In the genomic region with DNA sequence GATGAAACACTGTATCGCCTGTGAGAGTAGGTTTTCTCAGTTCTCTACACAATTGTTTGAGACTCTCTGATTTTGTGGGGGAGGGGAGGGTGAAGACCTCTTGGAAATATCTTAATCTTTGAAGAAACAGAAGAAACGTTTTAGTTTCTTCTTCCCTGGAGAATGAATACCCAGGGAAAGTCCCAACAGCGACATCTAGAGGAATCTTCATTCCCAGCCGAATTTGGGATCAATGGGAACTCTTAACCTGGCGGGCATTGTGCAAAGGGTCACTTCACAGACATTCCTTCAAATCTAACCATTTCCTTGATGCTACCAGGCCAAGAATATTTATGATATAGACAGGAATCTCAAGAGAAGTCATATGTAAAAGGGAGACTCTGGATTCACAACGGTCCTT, we compare ENCODE assay signal across 8 mouse cellular contexts. TPM values are rescaled to one million over a fixed set of nuclear protein-coding genes. Genes with fewer than 3 reads are reported as not detected.
DNase-seq lines count a peak whose midpoint lies in the region; ATAC-seq and TF ChIP-seq lines count a peak whose summit lies in the region.

No protein-coding gene starts in this region.

- peak; percentile 76 for TF ChIP-seq CTCF in intestine, postnatal 0 days (IDR thresholded peaks at IDR 0.05; ENCODE audit: low read depth)
- TF ChIP-seq CTCF in CH12.LX (conservative IDR thresholded peaks at IDR 0.05 in 1 of 2, IDR thresholded peaks at IDR 0.05 in 1 of 2; ENCODE audit: low read depth in 2 of 2, low read length in 2 of 2) = peak; percentile 21 to 66; a peak in 3 of 4 replicates

- intact Hi-C loops in heart, postnatal 14 days (cut with DNase I) = loop anchor here (2.0 to 5.0 kb wide), 3 partner anchors 157 to 425 kb away; no protein-coding TSS in a partner anchor
- intact Hi-C loops in gastrocnemius, postnatal 14 days (cut with DNase I; ENCODE audit: low total_unique reads) = loop anchor here (5.0 kb wide), 2 partner anchors 157 to 427 kb away; no protein-coding TSS in a partner anchor

- 23% methylated on average over 6 of the region's 6 CpGs for WGBS in intestine, postnatal 0 days
- WGBS in intestine, embryonic 15.5 days = 22% methylated on average over 6 of the region's 6 CpGs

- in situ Hi-C loops in CH12.LX (cut with MboI; ENCODE audit: low pct_ligation_motif_present, low pct_unique_long_range_greater_than_20kb, low sequenced_read_pairs) = loop anchor here (5.0 kb wide), 3 partner anchors 92 to 217 kb away; no protein-coding TSS in a partner anchor

- no peaks in the 10 kb centered on the region for H3K36me3 ChIP-seq in intestine, postnatal 0 days (ENCODE audit: control insufficient read depth, insufficient read depth)
- no peaks in the 10 kb centered on the region for H3K36me3 ChIP-seq in intestine, embryonic 15.5 days
- H3K36me3 ChIP-seq in CH12.LX (replicated peaks in 1 of 2; ENCODE audit: control insufficient read depth in 1 of 2, insufficient read depth in 1 of 2, low read length in 1 of 2) = peaks cover 32 to 61% of the 10 kb centered on the region in 2 experiments

- DNase-seq in CH12.LX (ENCODE audit: extremely low read depth) (no peak), ZHBTc4 (ENCODE audit: low read depth, low spot score) (peak; percentile 48)
- peak; percentile 6 to 32 for DNase-seq in heart, postnatal 14 days
- DNase-seq in mesoderm, embryonic 11.5 days (ENCODE audit: low read depth, low spot score) = peak; percentile 58
- no peak for DNase-seq in urinary bladder, postnatal 10 days (ENCODE audit: low spot score)
- no peak for DNase-seq in gastrocnemius, postnatal 14 days

- H3K4me1 ChIP-seq in intestine, postnatal 0 days (replicated peaks; ENCODE audit: control insufficient read depth, insufficient read depth, low read length) = no peaks in the 10 kb centered on the region
- H3K4me1 ChIP-seq in intestine, embryonic 15.5 days (replicated peaks) = no peaks in the 10 kb centered on the region
- peaks cover 50 to 82% of the 10 kb centered on the region in 2 experiments for H3K4me1 ChIP-seq in CH12.LX (ENCODE audit: control insufficient read depth in 1 of 2, insufficient read depth in 2 of 2)

- peak; percentile 39; the same call in 1 of the 2 replicates for TF ChIP-seq EP300 in CH12.LX (IDR thresholded peaks at IDR 0.05; ENCODE audit: low read length)

- H3K4me3 ChIP-seq in intestine, postnatal 0 days (ENCODE audit: low read depth, low read length) = no peak overlapping the region
- no peak overlapping the region for H3K4me3 ChIP-seq in intestine, embryonic 15.5 days (replicated peaks)
- H3K4me3 ChIP-seq in CH12.LX (replicated peaks in 1 of 3; ENCODE audit: low read depth in 2 of 3, low read length in 2 of 3, poor library complexity in 1 of 3) = no peak overlapping the region

- TF ChIP-seq RAD21 in CH12.LX (IDR thresholded peaks at IDR 0.05; ENCODE audit: low read depth, low read length) = peak; percentile 42

- no peak overlapping the region for H3K4me2 ChIP-seq in intestine, postnatal 0 days (replicated peaks; ENCODE audit: low read depth)
- no peak overlapping the region for H3K4me2 ChIP-seq in intestine, embryonic 15.5 days (replicated peaks)
- no peak overlapping the region for H3K4me2 ChIP-seq in CH12.LX (ENCODE audit: insufficient read depth, low read depth, poor library complexity, severe bottlenecking)

- dilution Hi-C loops in CH12.LX (cut with MboI; ENCODE audit: extremely low pct_ligation_motif_present, extremely low pct_unique_long_range_greater_than_20kb, low sequenced_read_pairs) = no loop called here

- no peaks in the 10 kb centered on the region for H3K27me3 ChIP-seq in intestine, postnatal 0 days (replicated peaks; ENCODE audit: control insufficient read depth, insufficient read depth, low read length)
- H3K27me3 ChIP-seq in intestine, embryonic 15.5 days (replicated peaks) = no peaks in the 10 kb centered on the region
- H3K27me3 ChIP-seq in CH12.LX (replicated peaks) = no peaks in the 10 kb centered on the region

- no peaks in the 10 kb centered on the region for H3K9me3 ChIP-seq in intestine, postnatal 0 days (ENCODE audit: control insufficient read depth)
- no peaks in the 10 kb centered on the region for H3K9me3 ChIP-seq in intestine, embryonic 15.5 days
- no peaks in the 10 kb centered on the region for H3K9me3 ChIP-seq in CH12.LX (replicated peaks; ENCODE audit: low read length)

- no peak for TF ChIP-seq POLR2A in CH12.LX (IDR thresholded peaks at IDR 0.05; ENCODE audit: low read depth, low read length)

- no peak for ATAC-seq in intestine, postnatal 0 days
- ATAC-seq in intestine, embryonic 15.5 days = no peak

- H3K79me2 ChIP-seq in CH12.LX (replicated peaks; ENCODE audit: control insufficient read depth, extremely low read depth, insufficient read depth, poor library complexity, severe bottlenecking) = peaks cover 31% of the 10 kb centered on the region

- H3K27ac ChIP-seq in intestine, postnatal 0 days (ENCODE audit: low read depth, low read length) = no peak overlapping the region
- H3K27ac ChIP-seq in intestine, embryonic 15.5 days = no peak overlapping the region
- H3K27ac ChIP-seq in CH12.LX (ENCODE audit: insufficient read depth, low read depth) = peak overlapping the region; percentile 100; the same call in 1 of the 2 replicates

- H3K9ac ChIP-seq in intestine, postnatal 0 days (ENCODE audit: low read depth, low read length) = no peak overlapping the region
- no peak overlapping the region for H3K9ac ChIP-seq in intestine, embryonic 15.5 days
- peak overlapping the region; percentile 35; the same call in 1 of the 2 replicates for H3K9ac ChIP-seq in CH12.LX (ENCODE audit: insufficient read depth, low read depth)

TF ChIP-seq in CH12.LX, 34 proteins besides CTCF, POLR2A, EP300 and RAD21 (continues in another document):
- TF ChIP-seq GABPA (IDR thresholded peaks at IDR 0.05; ENCODE audit: insufficient replicate concordance, low read depth, low read length) (no peak), JUN (IDR thresholded peaks at IDR 0.05; ENCODE audit: insufficient read depth, low read depth, low read length) (no peak), MAZ (IDR thresholded peaks at IDR 0.05; ENCODE audit: low read depth, low read length) (0 out of 2 replicates have a peak, but pooled peaks have one; percentile 54), TBP (conservative IDR thresholded peaks at IDR 0.05; ENCODE audit: low read depth, low read length) (no peak), PAX5 (IDR thresholded peaks at IDR 0.05; ENCODE audit: low read length) (no peak), USF2 (conservative IDR thresholded peaks at IDR 0.05; ENCODE audit: low read depth, low read length) (no peak), NRF1 (IDR thresholded peaks at IDR 0.05; ENCODE audit: low read depth, low read length) (no peak), USF1 (IDR thresholded peaks at IDR 0.05; ENCODE audit: low read depth, low read length) (no peak), CHD1 (IDR thresholded peaks at IDR 0.05; ENCODE audit: low read depth, low read length) (no peak), SMC3 (IDR thresholded peaks at IDR 0.05; ENCODE audit: low read depth, low read length) (peak; percentile 44), MAFK (IDR thresholded peaks at IDR 0.05; ENCODE audit: insufficient replicate concordance, low read length) (no peak), UBTF (IDR thresholded peaks at IDR 0.05; ENCODE audit: low read depth, low read length) (no peak), TCF12 (IDR thresholded peaks at IDR 0.05; ENCODE audit: low read depth, low read length) (no peak), BHLHE40 (IDR thresholded peaks at IDR 0.05; ENCODE audit: low read depth, low read length) (peak; percentile 28; the same call in 1 of the 2 replicates), ZKSCAN1 (IDR thresholded peaks at IDR 0.05; ENCODE audit: borderline replicate concordance, low read depth, low read length) (no peak), ZMIZ1 (IDR thresholded peaks at IDR 0.05; ENCODE audit: low read depth, low read length) (no peak), MEF2A (IDR thresholded peaks at IDR 0.05; ENCODE audit: borderline replicate concordance, low read depth, low read length) (0 out of 2 replicates have a peak, but pooled peaks have one; percentile 30), JUND (conservative IDR thresholded peaks at IDR 0.05; ENCODE audit: low read depth, low read length) (0 out of 2 replicates have a peak, but pooled peaks have one; percentile 20), RCOR1 (conservative IDR thresholded peaks at IDR 0.05; ENCODE audit: low read depth, low read length) (0 out of 2 replicates have a peak, but pooled peaks have one; percentile 29), MAX (IDR thresholded peaks at IDR 0.05; ENCODE audit: low read length) (no peak), POLR2AphosphoS2 (IDR thresholded peaks at IDR 0.05; ENCODE audit: low read depth, low read length) (no peak), IRF4 (IDR thresholded peaks at IDR 0.05; ENCODE audit: low read depth, low read length) (peak; percentile 50; the same call in 1 of the 2 replicates), KAT2A (IDR thresholded peaks at IDR 0.05; ENCODE audit: insufficient replicate concordance, low read length) (no peak), SIN3A (IDR thresholded peaks at IDR 0.05; ENCODE audit: low read length) (no peak), CHD2 (IDR thresholded peaks at IDR 0.05; ENCODE audit: low read length) (0 out of 2 replicates have a peak, but pooled peaks have one; percentile 29), ELF1 (IDR thresholded peaks at IDR 0.05; ENCODE audit: low read depth, low read length) (no peak), ZC3H11A (IDR thresholded peaks at IDR 0.05; ENCODE audit: low read depth, low read length) (0 out of 2 replicates have a peak, but pooled peaks have one; percentile 10), E2F4 (IDR thresholded peaks at IDR 0.05; ENCODE audit: insufficient replicate concordance, low read depth, low read length) (no peak), ZNF384 (IDR thresholded peaks at IDR 0.05; ENCODE audit: low read depth, low read length) (no peak; the same call in 1 of the 2 replicates), MXI1 (IDR thresholded peaks at IDR 0.05; ENCODE audit: low read depth, low read length) (no peak), HCFC1 (IDR thresholded peaks at IDR 0.05; ENCODE audit: low read depth, low read length) (no peak), NELFE (IDR thresholded peaks at IDR 0.05; ENCODE audit: low read depth, low read length) (no peak), MYC (IDR thresholded peaks at IDR 0.05; ENCODE audit: low read depth, low read length) (0 out of 2 replicates have a peak, but pooled peaks have one; percentile 21)

RNA-seq across cellular contexts. Expression of a gene that starts 17.2 kb away (rescaled TPM):
- polyA plus RNA-seq in intestine, postnatal 0 days (2015; fragmentation: Nextera tagmentation; extraction: Ambion mirVana) = 0.08 TPM in 1 of 2 replicates, not detected in the other
- polyA plus RNA-seq in intestine, embryonic 15.5 days (2015; fragmentation: Nextera tagmentation; extraction: Ambion mirVana) = 0.04 and 0.06 TPM in 2 replicates
- 15.6 and 22.8 TPM in 2 replicates for total RNA-seq in CH12.LX (2012; rRNA removed)
- total RNA-seq in CH12.LX (2014; rRNA removed) = 67.9 and 72.5 TPM in 2 replicates
- 19.4 and 19.8 TPM in 2 replicates for polyA plus RNA-seq in CH12.LX (2012; ENCODE audit: insufficient read length, low read depth)
- not detected for total RNA-seq in heart, postnatal 14 days (2021)
- not detected for total RNA-seq in gastrocnemius, postnatal 14 days (2021)

Comparison
In these comparisons a context has a peak if more than half of its experiments do, and no peak if none do; other contexts are left out.
1. DNase-seq: peak in ZHBTc4 (single experiment), heart, postnatal 14 days (2 of 2) and mesoderm, embryonic 11.5 days (single experiment); none in CH12.LX (single experiment), urinary bladder, postnatal 10 days (single experiment) and gastrocnemius, postnatal 14 days (single experiment).
2. RNA of a gene that starts 17.2 kb away (total RNA-seq): 15.6 to 72.5 TPM in CH12.LX; not detected in heart, postnatal 14 days and not detected in gastrocnemius, postnatal 14 days; every median in the first group is over 10 times any median in the second.